Mouse (Mus musculus): ENCODE data around the gene Cers5.

- TF ChIP-seq CTCF (IDR thresholded peaks at IDR 0.05; ENCODE audit: extremely low read depth, insufficient read depth, low read length): no peak
- TF ChIP-seq POLR2A (IDR thresholded peaks at IDR 0.05; ENCODE audit: extremely low read depth, insufficient read depth, low read length): no peak
Observed at GRCm38 (mm10) chr15:99708176-99708575, 64.5 kb downstream of the Cers5 start.
